Mouse (Mus musculus) liver, embryonic 14.5 days (tissue): ENCODE results near the gene Cyp2u1.

Experiments
- CTCF ChIP-seq: IDR thresholded peaks from 2 replicates; pipeline ENCODE4 v1.5.1; 2016; ENCODE audit warnings: antibody characterized with exemption, low read depth, control low read depth
- EP300 ChIP-seq: IDR thresholded peaks from 2 replicates; pipeline ENCODE4 v1.6.1; 2016; ENCODE audit warnings: antibody characterized with exemption, low read depth

DNA sequence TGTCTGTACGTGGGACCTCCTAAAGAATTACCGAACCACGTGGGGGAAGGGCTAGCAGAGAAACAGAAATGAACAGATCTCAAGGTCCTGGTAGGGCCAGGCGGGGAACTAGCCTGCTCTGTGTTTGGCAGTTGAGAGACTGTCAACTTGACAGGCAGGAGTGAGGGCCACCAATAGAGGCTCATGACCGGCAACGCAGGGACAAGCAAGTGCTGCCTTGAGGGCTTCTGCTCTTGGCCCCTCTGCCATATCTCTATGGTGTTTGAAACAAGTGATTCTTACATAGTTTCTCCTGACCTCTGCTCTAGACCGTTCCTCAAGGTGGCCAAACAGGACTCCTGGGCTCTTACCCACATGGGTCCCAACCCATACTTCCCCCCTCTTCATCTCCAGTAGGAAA lies 51.4 kb downstream of the Cyp2u1 start:
- no peak for TF ChIP-seq CTCF
- TF ChIP-seq EP300, result no peak
